Mouse (Mus musculus): ENCODE data around the gene Acsm5. TPM values are rescaled to one million over a fixed set of nuclear protein-coding genes. Genes with fewer than 3 reads are reported as not detected.

Gene Acsm5
- polyA plus RNA-seq, 1 experiment from 2014 or later: not detected

DNA sequence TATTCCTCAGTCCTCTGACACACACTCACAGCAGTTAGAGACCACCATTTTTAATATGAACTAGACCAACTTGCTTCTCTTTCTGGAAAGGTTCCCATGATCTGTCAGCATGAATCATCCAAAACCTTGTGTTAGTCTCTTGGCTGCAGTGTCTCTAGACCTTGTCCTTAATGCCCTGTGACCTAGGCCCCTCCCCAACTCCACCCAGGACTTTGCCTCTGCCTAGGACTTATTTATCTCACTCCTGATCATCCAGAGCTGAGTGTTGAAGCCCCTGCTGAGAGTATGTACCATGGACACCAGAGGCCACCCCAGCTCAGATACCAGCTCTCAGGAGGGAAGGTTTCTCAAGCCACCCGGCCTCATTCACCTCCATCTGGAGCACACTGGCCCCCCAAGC lies 3.1 kb downstream of the Acsm5 start:
- Histone ChIP-seq H3K4me1 (replicated peaks) (peaks cover 5% of the 10 kb centered on the region), H3K36me3 (no peaks in the 10 kb centered on the region), H3K9me3 (no peaks in the 10 kb centered on the region), H3K27ac (no peak overlapping the region), H3K4me2 (no peak overlapping the region), H3K4me3 (no peak overlapping the region), H3K9ac (no peak overlapping the region), H3K27me3 (0 out of 2 replicates have a peak, but pooled peaks cover 2% of the 10 kb centered on the region)
- no peak for ATAC-seq (ENCODE audit: low FRiP score)
- 83% methylated on average over 1 of the region's 1 CpGs for WGBS

DNA sequence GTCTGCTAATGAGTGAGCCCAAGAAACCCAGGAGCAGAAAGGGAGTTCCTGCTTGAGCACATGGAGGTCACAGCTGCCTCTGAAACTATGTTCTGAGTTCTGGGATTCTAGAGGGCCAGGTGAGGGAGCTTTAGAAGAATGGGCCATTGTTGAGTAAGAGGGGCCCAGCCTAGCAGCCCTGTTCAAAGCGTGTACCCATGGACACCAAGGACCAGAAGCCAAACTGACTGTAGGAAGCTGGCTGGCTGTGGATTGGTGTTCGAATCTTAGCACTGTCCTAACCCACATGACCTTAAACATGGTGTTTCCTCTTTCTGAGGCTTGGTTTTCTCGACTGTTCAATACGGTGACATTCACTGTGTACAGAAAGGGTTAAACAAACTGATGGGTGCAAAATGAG lies 4.1 kb downstream of the Acsm5 start, which contains the start of gene Pdilt:
Pdilt (minus strand) TSS at position 101 of the 400 bp plus-strand sequence.
- no peak within 1 kb of the TSS for H3K4me3 ChIP-seq
- no peaks in the 10 kb centered on the region for H3K27me3 ChIP-seq
- H3K27ac ChIP-seq: no peak within 1 kb of the TSS
- ATAC-seq (ENCODE audit: low FRiP score): no peak
- WGBS: 82% methylated on average over 4 of the region's 4 CpGs
- H3K9me3 ChIP-seq: no peaks in the 10 kb centered on the region
- H3K4me2 ChIP-seq: no peak within 1 kb of the TSS
- no peaks in the 10 kb centered on the region for H3K36me3 ChIP-seq
- peaks cover 5% of the 10 kb centered on the region for H3K4me1 ChIP-seq (replicated peaks)
- H3K9ac ChIP-seq: no peak within 1 kb of the TSS

DNA sequence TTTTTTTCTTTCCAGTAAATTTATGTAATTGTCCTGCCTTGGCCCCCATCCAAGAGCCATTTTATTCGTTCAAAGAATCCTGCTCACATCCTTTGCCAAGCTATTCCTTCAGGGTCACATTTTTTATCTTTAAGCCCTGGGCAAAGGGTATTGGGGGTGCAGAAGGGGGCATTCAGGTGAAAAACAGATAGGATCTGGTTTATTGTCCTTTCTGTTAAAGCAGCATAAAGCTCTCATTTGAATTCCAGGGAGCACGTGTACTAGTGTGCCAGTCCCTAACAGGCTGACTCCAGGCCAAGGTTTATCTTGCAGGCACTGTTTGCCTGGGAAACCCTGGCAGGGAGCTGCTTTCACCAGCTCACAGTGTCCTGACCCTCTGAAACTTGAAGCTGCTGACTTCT lies 6.6 kb downstream of the Acsm5 start:
- Histone ChIP-seq H3K27me3 (no peaks in the 10 kb centered on the region), H3K4me3 (no peak overlapping the region), H3K4me1 (replicated peaks) (peaks cover 5% of the 10 kb centered on the region), H3K9ac (0 out of 2 replicates have a peak overlapping the region, but pooled peaks have one; percentile 6), H3K27ac (no peak overlapping the region), H3K36me3 (no peaks in the 10 kb centered on the region), H3K9me3 (no peaks in the 10 kb centered on the region), H3K4me2 (no peak overlapping the region)
- WGBS: 42% methylated on average over 2 of the region's 2 CpGs
- no peak for ATAC-seq (ENCODE audit: low FRiP score)

DNA sequence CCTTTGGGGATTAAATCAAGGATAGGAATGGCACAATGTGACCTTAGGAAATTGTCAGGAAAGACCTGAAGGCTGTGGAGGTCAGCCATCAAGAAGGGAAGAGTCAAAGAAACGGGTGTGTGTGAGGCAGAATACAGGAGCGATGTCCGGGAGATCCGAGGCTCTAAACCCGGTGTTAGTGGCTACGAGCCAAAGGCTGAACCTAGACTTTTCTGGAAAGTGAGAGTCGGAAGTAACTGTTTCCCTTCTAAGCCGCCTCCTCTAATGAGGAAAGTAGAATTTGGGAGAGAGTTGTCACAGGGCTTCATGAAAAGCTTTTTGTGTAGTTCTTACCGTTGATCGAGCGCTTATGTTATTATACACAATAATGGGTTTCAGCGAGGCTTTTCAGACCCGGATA lies 7.2 kb downstream of the Acsm5 start:
- ATAC-seq (ENCODE audit: low FRiP score): no peak
- 72% methylated on average over 13 of the region's 13 CpGs for WGBS
- Histone ChIP-seq H3K4me2 (no peak overlapping the region), H3K27me3 (no peaks in the 10 kb centered on the region), H3K27ac (no peak overlapping the region), H3K9me3 (no peaks in the 10 kb centered on the region), H3K4me1 (replicated peaks) (peaks cover 5% of the 10 kb centered on the region), H3K9ac (0 out of 2 replicates have a peak overlapping the region, but pooled peaks have one; percentile 6), H3K36me3 (no peaks in the 10 kb centered on the region), H3K4me3 (no peak overlapping the region)

DNA sequence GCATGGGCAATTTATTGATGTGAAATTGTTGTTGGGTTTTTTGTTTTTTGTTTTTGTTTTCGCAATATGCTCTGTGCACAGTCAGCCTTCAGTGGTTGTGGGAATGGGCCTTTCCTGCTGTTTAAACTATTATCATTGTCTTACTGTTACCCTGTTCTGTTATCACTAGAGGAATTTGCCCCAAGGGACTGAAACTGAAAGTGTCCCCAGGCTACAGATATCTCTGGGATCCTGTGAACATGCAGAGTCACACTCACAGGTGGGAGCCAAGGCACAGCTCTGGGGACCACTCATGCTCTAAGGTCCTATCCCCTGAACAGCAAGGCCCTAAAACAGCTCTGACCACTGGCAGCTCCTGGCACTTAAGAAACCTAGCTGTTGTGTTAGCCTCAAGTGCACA lies 7.9 kb downstream of the Acsm5 start:
- H3K4me3 ChIP-seq: no peak overlapping the region
- WGBS: 94% methylated on average over 1 of the region's 1 CpGs
- H3K27me3 ChIP-seq: no peaks in the 10 kb centered on the region
- peaks cover 5% of the 10 kb centered on the region for H3K4me1 ChIP-seq (replicated peaks)
- H3K36me3 ChIP-seq: no peaks in the 10 kb centered on the region
- H3K9ac ChIP-seq: no peak overlapping the region
- H3K9me3 ChIP-seq: no peaks in the 10 kb centered on the region
- no peak overlapping the region for H3K4me2 ChIP-seq
- ATAC-seq (ENCODE audit: low FRiP score): no peak
- no peak overlapping the region for H3K27ac ChIP-seq

DNA sequence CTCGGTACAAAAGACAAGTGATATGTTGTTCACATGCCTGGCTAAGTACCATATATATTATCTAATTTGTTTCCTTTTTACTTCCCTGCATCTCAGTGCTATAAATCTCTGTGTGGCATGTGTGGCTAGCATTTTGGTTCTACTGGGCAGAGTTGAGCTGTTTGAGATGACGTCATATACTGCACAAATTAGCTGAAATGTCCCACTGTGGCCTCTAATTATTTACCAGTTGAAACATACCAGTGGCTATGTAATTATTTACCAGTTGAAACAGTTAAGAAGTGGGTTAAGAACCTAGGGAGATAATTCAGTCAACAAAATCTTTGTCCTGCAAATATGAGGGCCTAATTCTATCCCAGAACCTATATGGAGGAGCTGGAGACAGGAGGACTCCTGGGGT lies 8.3 kb downstream of the Acsm5 start:
- Histone ChIP-seq H3K27me3 (no peaks in the 10 kb centered on the region), H3K4me1 (replicated peaks) (peaks cover 5% of the 10 kb centered on the region), H3K9me3 (no peaks in the 10 kb centered on the region), H3K4me2 (no peak overlapping the region), H3K27ac (no peak overlapping the region), H3K36me3 (no peaks in the 10 kb centered on the region), H3K4me3 (no peak overlapping the region), H3K9ac (no peak overlapping the region)
- ATAC-seq (ENCODE audit: low FRiP score): no peak
- WGBS: 68% methylated on average over 2 of the region's 2 CpGs

DNA sequence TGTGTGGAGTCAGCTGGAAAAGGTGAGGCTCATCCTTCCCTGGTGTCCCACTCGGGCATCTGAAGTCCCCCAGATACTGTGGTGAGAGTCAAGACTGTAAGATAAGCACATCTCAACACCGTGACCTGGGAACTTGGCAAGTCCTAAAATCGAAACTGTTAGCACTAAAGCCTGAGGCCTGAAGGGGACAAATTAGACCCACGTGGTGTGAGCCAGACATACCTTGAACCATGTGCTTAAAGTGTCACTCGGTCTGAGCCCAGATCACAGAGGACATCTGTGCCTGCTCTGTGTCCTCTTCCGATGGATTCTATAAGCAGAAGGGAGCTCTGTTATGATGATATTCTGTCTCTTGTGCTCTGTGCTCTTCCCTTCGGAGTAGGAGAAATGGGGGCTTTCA lies 9.4 kb downstream of the Acsm5 start:
- no peaks in the 10 kb centered on the region for H3K9me3 ChIP-seq
- no peak for ATAC-seq (ENCODE audit: low FRiP score)
- no peak overlapping the region for H3K9ac ChIP-seq
- H3K27me3 ChIP-seq: no peaks in the 10 kb centered on the region
- peaks cover 5% of the 10 kb centered on the region for H3K4me1 ChIP-seq (replicated peaks)
- no peaks in the 10 kb centered on the region for H3K36me3 ChIP-seq
- H3K4me2 ChIP-seq: no peak overlapping the region
- H3K4me3 ChIP-seq: no peak overlapping the region
- 88% methylated on average over 7 of the region's 7 CpGs for WGBS
- H3K27ac ChIP-seq: no peak overlapping the region

DNA sequence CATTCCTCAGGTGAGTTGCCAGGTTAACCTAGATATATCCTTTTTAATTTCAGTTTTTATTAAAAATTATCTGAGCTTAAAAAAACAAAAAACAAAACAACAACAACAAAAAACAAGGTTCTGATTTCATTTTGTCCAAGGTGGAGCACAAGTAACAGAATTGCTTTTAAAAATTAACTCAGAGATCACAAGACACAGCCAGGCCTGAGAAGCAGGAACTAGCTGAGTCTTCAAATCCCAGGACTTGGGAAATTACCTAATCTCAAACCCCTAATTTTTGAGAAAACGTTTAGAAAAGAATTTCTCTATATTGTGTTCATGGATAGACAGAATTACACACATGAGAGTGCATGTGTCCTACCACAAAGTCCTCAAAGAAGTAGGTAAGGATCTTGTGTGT lies 13.7 kb downstream of the Acsm5 start:
- no peak overlapping the region for H3K4me3 ChIP-seq
- no peak overlapping the region for H3K27ac ChIP-seq
- no peaks in the 10 kb centered on the region for H3K4me1 ChIP-seq (replicated peaks)
- 73% methylated on average over 1 of the region's 1 CpGs for WGBS
- H3K9me3 ChIP-seq: no peaks in the 10 kb centered on the region
- H3K4me2 ChIP-seq: no peak overlapping the region
- no peak overlapping the region for H3K9ac ChIP-seq
- H3K27me3 ChIP-seq: no peaks in the 10 kb centered on the region
- no peaks in the 10 kb centered on the region for H3K36me3 ChIP-seq
- ATAC-seq (ENCODE audit: low FRiP score): no peak

DNA sequence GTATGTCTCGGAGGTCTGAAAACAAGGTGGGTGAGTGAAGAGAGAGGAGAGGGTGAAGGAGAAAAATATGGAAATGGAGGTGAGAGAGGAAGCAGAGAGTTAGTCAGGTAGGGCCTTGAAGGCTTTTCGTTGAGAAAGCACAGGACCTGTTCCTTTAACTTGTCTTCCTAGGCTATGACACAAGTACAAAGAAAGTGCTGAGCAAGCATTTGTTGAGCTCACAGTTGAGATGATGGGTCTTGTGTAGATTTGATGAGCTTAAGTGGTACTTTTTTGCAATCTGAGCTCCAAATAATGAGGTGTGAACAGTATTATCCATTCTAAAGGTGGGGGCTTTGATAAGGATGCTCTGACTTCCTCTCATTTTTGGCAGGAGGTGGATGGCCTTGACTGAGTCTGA lies 15.1 kb downstream of the Acsm5 start:
- Histone ChIP-seq H3K4me3 (no peak overlapping the region), H3K27me3 (no peaks in the 10 kb centered on the region), H3K27ac (no peak overlapping the region), H3K9me3 (no peaks in the 10 kb centered on the region), H3K36me3 (no peaks in the 10 kb centered on the region), H3K4me2 (no peak overlapping the region), H3K4me1 (replicated peaks) (no peaks in the 10 kb centered on the region), H3K9ac (no peak overlapping the region)
- WGBS: 78% methylated on average over 2 of the region's 2 CpGs
- no peak for ATAC-seq (ENCODE audit: low FRiP score)

DNA sequence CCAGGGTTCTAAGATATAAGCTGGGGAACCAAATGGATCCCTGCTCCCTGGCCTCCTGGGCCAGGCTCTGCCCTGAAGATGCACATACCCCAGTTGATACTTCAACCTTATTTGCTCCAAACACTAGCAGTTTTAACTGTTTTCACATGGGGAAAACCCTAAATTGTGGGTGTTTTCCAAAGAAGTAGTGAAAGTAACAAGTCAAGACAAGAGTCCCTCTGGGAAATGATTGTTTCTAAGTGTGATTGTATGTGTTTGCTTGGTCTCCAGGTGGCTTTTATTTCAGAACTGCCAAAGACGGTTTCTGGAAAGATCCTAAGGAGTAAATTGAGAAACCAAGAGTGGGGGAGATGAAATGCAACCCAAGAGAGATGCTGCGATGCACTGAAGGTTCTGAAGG lies 23.2 kb downstream of the Acsm5 start:
- WGBS: 84% methylated on average over 2 of the region's 2 CpGs
- Histone ChIP-seq H3K4me2 (no peak overlapping the region), H3K27me3 (no peaks in the 10 kb centered on the region), H3K9ac (no peak overlapping the region), H3K9me3 (no peaks in the 10 kb centered on the region), H3K36me3 (no peaks in the 10 kb centered on the region), H3K27ac (no peak overlapping the region), H3K4me3 (no peak overlapping the region), H3K4me1 (replicated peaks) (no peaks in the 10 kb centered on the region)
- ATAC-seq (ENCODE audit: low FRiP score): no peak

DNA sequence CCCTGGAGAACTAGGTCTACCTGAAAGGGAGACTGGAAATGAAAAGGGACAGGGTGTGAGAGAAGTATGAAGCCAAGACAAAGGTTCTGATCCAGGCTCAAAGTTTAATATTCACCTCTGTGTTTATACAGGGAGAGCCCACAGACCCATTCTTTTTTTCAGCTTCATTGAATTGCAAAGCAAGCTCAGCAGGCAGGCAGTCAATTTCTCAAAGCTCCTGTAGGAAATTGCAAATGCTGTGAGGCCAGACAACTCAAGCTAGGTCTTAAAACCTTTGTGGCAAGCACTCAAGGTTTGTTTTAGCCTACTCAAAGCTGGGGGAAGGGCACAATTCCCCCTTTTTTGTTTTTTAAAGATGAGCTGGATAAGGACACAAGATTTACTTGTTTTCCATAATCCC lies 26.3 kb downstream of the Acsm5 start:
- Histone ChIP-seq H3K36me3 (no peaks in the 10 kb centered on the region), H3K4me3 (no peak overlapping the region), H3K9ac (no peak overlapping the region), H3K27me3 (no peaks in the 10 kb centered on the region), H3K4me1 (replicated peaks) (no peaks in the 10 kb centered on the region), H3K4me2 (no peak overlapping the region), H3K9me3 (no peaks in the 10 kb centered on the region), H3K27ac (no peak overlapping the region)
- ATAC-seq (ENCODE audit: low FRiP score): no peak

DNA sequence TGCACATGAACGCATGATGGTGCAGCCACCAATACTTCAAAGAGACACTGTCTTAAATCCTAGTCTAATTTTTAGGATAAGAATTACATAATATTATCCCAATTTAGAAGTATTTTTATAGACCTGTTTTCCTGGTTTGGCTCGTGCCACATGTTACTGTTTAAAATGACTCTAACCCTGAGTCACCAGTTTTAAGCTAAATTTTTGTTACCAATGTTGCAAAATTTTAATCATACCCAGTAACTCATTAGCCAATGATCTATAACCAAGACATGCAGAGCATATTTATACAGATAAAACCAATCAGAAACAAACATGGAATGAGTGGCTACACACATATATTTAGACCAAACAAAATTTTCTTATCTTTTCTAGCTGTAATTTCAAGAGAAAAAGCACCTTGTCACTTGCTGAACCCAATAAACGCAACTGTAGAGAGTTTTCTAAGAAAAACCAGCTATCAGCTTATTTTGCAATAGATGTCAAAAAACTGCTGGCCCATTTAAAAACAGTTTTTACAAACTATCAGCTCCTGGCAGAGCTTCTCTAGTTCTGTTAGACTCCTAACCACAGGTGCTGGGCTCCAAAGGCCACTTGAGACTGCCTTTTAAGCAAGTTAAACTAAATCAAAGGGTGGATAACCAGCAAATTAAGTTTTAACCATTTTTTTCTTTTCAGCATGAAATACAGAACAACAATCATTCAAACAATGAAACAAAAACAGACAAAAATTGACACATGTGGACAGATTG lies 31.4 kb downstream of the Acsm5 start:
- Histone ChIP-seq H3K9ac (no peak overlapping the region), H3K36me3 (no peaks in the 10 kb centered on the region), H3K27ac (no peak overlapping the region), H3K4me2 (no peak overlapping the region), H3K4me1 (replicated peaks) (no peaks in the 10 kb centered on the region), H3K9me3 (no peaks in the 10 kb centered on the region), H3K4me3 (no peak overlapping the region), H3K27me3 (no peaks in the 10 kb centered on the region)
- no peak for ATAC-seq (ENCODE audit: low FRiP score)
- WGBS: 93% methylated on average over 3 of the region's 3 CpGs

DNA sequence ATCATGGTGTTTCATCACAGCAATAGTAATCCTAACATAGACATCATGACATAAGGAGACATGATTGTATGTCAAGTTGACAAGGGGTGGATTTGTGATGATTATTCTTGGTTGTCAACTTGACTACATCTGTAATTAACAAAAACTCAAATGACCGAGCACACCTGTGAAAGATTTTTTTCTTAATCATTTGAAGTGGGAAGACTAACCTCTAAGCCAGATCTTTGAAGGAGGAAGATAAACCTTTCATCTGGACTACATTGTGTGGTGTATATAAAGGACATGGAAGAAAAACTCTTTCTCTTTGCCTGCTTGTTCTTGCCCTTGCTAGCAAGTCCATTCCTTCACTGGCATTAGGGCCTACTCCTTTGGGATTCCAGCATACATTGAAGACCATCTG lies 34.8 kb downstream of the Acsm5 start, which contains the start of gene Acsm2:
Acsm2 (plus strand) TSS at position 301 of the 400 bp plus-strand sequence.
- 89% methylated on average over 1 of the region's 1 CpGs for WGBS
- Histone ChIP-seq H3K4me1 (replicated peaks) (no peaks in the 10 kb centered on the region), H3K27ac (no peak within 1 kb of the TSS), H3K4me2 (no peak within 1 kb of the TSS), H3K9ac (no peak within 1 kb of the TSS), H3K36me3 (no peaks in the 10 kb centered on the region), H3K9me3 (no peaks in the 10 kb centered on the region), H3K4me3 (no peak within 1 kb of the TSS), H3K27me3 (no peaks in the 10 kb centered on the region)
- ATAC-seq (ENCODE audit: low FRiP score): no peak
